Mouse (Mus musculus): Measurements from ENCODE around the gene Fndc3b. TPM values are rescaled to one million over a fixed set of nuclear protein-coding genes. Genes with fewer than 3 reads are reported as not detected.

The Fndc3b gene
- total RNA-seq, 2 experiments from 2014 or later: 13.0 to 29.8 TPM

GRCm38 (mm10) chr3:27683374-27683773 is 27.7 kb downstream of the Fndc3b start:
- no peak for ATAC-seq (ENCODE audit: poor library complexity, severe bottlenecking)

DNA sequence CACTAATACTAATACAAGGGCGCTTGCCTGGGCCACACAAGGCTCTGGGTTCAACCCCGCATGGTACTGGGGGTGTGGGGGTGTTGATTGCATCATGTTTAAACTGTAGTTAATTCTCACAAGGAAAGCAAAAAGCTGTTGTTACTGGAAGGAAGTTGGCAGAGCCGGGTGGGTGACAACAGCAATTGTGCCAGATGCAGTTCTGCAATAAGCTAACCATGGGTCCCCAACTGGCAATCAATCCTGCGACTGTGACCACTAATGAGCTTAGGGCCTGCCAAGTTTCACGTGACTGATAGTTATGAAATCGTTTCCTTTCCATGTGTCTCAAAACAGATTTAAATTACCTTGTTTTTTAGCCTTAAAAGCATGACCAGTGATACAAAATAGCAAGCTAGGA is 33.5 kb downstream of the Fndc3b start:
- peak; percentile 92 for ATAC-seq (ENCODE audit: poor library complexity, severe bottlenecking)

- no peak for ATAC-seq (ENCODE audit: poor library complexity, severe bottlenecking)
Observed at GRCm38 (mm10) chr3:27673660-27674059, 37.4 kb downstream of the Fndc3b start.

DNA sequence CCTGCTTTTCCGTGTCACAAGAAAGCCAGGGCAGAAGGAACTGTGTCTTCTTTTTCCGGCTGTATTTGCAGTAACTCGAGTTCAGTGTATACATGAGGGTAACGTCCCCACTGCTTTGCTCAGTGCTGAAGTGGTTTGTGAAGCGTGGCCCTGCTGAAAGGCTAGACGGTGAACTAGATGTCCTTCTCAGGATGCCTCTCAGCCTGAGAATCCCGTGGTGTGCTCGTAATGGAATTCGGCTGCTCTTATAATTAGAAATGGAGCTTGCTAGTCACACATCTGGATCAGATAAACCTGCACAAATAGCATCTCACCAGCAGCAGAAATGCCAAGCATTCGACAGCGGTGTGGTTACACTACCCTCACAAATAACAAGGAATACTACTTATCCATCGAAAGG is 40.7 kb downstream of the Fndc3b start:
- no peak for ATAC-seq (ENCODE audit: poor library complexity, severe bottlenecking)

DNA sequence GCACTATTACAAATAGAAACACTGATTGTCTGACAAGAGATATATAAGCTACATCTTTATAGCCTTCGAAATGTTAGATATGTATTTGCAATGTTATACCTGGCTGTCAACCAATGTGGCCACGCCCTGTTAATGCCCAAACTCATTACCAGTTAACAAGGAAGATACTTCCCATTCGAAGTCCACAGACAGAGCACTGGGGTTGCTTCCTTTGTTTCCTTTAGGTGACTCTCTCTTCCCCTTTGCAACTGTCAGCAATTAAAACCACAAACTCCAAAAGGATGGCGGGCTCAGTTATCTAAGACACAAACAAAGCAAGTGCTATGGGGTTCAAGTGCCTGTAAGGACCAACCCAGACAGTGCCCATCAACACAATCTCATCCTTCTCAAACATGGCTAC is 43.8 kb downstream of the Fndc3b start:
- peak; percentile 77 for ATAC-seq (ENCODE audit: poor library complexity, severe bottlenecking)

DNA sequence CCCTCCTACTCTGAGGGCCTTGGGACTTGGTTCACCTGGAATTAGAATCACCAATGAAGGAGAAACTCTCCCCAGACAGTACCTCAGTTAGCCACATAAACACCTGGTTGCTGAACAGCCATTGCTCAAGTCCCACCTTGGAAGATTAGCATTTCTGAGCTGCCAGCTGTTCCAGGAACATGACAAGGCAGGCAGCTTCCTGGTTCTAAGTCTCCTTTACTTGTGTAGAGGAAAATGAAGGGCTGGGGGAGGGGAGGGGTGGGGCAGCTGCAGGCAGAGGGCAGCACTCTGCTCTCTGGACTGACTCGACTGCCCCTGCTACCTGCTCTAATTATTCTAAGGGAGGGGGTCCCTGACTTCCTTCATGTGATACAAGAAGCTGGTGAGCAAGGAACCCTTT is 45.8 kb downstream of the Fndc3b start:
- ATAC-seq (ENCODE audit: poor library complexity, severe bottlenecking): no peak

DNA sequence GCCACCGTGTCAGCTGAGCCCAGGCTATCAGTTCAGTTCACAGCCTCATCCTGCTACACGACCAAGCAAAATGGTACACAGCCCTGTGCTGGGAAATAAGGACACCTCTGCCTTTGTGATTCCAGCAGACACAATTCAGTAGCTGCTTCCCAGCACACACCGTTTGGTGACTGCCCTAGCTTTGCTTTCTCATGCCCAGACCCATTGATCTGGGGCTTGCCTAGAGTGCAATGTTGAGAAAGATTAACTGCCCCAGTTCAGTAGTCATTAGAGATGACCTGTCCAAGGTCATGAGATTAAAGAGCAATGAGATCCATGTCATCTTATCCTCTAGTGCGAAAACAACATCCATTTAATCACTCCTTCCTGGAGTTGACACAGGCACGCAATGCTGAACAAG is 47.9 kb downstream of the Fndc3b start:
- ATAC-seq (ENCODE audit: poor library complexity, severe bottlenecking): no peak

GRCm38 (mm10) chr3:27658198-27658763 is 52.8 kb downstream of the Fndc3b start:
- no peak for ATAC-seq (ENCODE audit: poor library complexity, severe bottlenecking)

GRCm38 (mm10) chr3:27656764-27657390 is 54.2 kb downstream of the Fndc3b start:
- peak; percentile 99 for ATAC-seq (ENCODE audit: poor library complexity, severe bottlenecking)

DNA sequence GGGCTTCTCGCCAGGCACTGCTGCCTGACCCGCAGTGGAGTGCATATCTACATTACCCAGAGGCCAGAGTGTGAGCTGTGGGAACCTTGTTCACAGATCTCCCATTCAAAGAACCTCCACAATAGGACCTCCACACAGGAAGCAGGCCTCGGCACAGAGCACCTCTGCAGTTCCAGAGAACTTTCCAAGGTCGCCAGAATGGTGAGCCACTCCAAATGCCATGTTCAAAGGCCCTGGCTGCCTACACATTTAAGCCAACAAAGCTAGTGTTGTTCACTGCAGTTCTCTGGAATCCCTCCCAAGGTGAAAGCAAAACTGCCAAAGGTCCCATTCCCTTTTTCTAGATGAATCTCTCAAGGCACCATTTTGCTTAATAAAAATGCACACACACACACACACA is 55.4 kb downstream of the Fndc3b start:
- no peak for ATAC-seq (ENCODE audit: poor library complexity, severe bottlenecking)

DNA sequence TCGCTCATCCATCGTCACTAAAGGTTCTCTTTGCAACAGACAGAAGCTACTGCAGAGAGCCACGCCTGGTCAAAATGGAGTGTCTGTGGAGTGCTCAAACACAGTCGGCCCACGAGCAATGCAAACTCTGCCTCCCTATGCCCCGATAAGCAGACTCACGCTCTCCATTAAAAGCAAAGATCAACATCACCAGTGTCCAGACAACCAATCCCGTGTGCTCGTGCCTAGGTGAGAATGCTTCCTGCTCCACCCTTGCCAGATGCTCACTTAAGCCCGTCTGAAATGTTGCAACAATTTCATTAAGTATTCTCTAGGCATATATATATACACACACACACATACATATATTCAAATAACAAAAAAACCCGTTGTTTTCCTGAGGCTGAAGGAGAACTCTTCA is 56.1 kb downstream of the Fndc3b start:
- no peak for ATAC-seq (ENCODE audit: poor library complexity, severe bottlenecking)

DNA sequence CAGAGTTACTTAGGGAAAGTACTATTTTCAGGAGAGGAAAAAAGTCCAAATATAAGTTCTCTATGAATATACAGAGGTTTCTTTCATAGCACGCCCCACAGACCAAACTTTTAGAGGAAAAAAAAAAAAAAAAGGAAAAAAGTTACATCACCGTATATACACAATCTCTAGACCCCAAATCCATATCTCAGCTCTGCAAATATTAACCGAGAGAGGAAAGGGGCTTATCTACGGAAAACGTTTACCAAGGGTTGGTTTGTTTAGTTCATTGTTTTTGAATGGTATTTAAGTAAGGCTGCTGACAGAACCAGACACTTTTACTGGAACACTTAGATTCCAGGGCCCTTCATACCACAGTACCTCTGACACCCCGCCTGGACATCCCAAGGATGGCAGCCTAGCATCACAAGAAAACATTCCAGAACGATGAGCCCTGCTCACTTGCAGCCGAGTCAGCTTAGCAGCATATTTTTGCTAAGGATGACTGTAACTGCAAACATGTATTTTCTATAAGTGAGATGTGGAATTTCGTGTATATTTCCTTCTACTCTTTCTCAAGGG is 58.6 kb downstream of the Fndc3b start:
- no peak for ATAC-seq (ENCODE audit: poor library complexity, severe bottlenecking)

DNA sequence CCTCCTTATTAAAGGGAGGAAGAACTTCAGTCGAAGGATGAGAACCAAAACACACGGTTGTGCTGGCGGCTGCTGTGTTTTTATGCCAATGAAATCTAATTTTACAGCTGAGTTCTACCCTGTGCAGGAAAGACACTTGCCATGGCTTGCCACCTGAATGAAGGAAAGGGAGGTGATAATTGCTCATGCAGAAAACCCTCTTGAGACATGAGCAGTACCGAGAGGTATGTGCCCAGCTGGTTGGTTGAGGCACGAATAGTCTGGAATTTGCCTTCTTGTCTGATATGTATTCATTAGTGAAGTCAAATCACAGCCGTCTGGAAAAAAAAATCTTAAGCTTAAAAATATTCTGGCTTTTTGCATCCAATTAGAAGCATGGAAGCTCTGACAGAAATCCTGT is 59.4 kb downstream of the Fndc3b start:
- no peak for ATAC-seq (ENCODE audit: poor library complexity, severe bottlenecking)

DNA sequence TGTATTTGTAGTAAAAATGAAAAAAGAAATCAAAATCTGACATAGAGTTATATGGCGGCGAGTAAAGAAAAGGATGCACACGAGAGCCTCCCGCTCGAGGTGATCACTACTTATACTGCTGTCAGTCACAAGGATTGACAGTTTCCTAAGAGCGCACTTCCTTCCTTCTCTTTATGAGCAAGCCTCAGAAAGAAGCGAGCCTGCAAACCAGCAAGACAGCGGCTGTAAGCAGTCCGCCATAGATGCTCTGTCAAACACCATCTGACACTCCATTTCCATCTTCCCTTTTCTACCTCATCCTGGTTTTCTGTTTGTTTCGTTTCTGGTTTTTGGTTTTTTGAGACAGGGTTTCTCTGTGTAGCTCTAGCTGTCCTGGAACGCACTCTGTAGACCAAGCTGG is 61.0 kb downstream of the Fndc3b start:
- peak; percentile 93 for ATAC-seq (ENCODE audit: poor library complexity, severe bottlenecking)

DNA sequence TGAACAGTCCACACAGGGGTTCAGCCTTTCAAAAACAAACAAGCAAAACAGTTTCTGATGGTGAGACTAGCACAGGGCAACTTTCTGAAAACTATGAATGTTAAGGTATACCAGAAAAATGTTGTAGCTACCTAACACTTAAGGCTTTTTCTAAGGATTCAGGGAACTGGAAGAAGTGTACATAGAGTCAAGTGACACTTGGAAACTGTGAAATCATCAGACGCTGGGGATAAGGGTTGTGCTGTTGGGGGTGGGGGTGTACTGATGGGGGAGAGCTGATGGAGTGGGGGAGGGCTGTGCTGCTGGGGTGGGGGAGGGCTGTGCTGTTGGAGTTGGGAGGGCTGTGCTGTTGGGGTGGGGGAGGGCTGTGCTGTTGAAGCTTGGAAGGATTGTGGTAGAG is 61.8 kb downstream of the Fndc3b start:
- ATAC-seq (ENCODE audit: poor library complexity, severe bottlenecking): no peak

DNA sequence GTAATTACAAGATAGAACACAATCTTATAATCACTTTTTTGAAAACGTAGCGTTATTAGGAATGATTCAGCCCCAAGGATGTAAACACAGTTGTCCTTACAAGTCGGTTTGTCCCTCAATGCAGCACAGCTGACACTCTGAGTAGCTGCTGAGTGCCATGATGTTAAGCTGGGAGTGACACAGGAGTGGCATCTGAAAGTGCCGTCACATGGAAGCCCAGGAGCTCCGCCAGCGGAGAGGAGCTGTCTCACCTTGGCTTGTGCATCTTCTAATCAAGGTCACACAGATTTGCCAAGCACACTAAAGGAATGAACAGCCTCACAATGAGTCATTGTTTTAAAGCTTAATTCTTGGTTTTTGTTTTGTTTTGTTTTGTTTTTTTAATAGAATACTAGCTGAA is 68.7 kb downstream of the Fndc3b start:
- ATAC-seq (ENCODE audit: poor library complexity, severe bottlenecking): no peak

DNA sequence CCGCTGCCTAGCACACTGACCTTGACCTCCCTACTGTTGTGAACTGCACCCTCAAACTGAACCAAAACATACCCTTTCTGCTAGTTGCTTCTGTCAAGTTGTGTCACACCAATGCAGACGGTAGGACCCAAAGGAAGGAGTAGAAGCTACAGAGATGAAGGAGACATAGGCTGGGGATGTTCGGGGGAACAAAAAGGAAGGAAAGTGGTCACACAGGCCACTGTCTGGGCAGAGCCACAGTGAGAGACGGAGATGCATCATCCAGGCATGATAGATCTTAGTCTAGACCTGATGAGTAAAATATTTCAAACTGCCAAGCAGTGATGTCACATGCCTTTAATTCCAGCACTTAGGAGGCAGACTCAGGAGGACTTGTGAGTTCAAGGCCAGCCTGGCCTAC is 71.4 kb downstream of the Fndc3b start:
- ATAC-seq (ENCODE audit: poor library complexity, severe bottlenecking): no peak

- ATAC-seq (ENCODE audit: poor library complexity, severe bottlenecking): no peak
Observed at GRCm38 (mm10) chr3:27637046-27637661, 74.0 kb downstream of the Fndc3b start.

DNA sequence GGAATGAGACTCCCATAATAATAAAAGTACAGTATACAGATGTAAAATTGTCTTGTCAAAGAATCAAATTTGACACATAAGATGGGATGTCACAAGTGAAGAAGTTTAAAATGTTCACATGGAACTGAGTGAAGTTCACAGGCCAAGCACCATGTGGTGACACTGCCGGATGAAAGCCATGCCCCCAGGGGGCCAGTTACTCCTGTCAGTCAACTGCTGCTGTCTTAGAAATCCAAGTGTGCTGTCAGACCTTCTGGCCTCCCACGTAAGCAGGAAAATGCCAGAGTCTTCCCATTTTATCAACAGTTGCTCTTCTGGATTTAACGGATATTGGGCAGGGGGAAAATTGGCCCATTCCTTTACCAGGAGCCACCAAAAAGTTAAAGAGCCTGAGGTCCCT is 75.3 kb downstream of the Fndc3b start:
- ATAC-seq (ENCODE audit: poor library complexity, severe bottlenecking): no peak

DNA sequence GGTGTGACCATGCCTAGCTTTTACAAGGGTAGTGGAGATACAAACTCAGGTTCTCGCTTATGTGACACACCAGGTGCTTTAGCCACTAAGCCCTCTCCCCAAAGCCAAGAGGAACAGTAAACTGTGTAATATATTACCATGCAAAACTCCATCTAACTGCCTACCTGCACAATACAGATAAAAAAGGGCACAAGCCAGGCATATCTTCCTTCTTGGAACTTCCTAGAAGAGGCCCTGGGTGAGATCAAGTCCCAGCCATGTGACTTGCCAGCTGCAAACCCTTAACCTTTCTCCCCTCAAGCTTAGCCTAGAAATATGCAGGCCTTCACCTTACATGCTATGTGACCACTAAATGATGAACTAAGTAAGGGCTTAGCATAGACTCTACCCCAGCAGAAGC is 78.2 kb downstream of the Fndc3b start:
- ATAC-seq (ENCODE audit: poor library complexity, severe bottlenecking): no peak

DNA sequence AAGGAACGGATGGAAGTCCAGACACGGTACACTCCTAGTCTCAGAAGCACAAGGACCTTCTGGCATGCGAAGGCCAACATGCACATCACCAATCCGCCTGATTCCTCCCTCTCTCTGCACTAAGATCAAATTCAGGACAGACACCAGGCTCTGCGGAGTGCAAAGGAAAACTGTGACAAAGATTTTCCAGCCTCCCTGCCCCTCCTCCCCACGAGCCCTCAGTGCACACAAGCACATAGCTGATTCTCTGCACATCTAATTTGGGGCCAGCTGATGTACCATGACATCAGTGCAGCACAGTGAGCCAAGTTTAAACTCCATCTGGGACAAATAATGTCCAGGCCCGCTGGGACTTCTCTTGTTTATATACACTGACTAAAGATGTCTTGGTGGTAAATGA is 80.0 kb downstream of the Fndc3b start:
- no peak for ATAC-seq (ENCODE audit: poor library complexity, severe bottlenecking)

DNA sequence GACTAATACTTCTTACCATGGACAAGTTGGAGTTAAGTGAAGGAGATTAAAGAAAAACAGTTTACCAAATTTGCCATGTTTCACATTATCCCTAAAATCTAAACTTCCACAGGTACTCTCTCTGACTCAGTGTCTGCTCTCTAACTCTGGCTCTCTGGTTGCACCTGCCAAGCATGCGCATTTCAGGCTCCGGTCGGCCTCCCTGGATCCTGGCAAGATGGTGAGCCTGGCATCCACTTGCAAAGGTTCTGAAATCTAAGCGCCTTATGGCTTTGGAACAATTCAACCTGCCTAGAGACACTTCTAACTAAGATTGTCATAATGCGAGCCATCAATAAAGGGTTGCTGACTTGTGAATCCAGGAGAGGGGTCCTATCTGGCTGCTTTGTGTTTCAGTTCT is 81.4 kb downstream of the Fndc3b start:
- ATAC-seq (ENCODE audit: poor library complexity, severe bottlenecking): no peak

Measured in megakaryocyte, adult 5-6 weeks (primary cell).